Mouse (Mus musculus): Measurements from ENCODE around the gene Smndc1.

Gene Smndc1

GRCm38 (mm10) chr19:53383336-53383735 is 7.0 kb downstream of the Smndc1 start:
- DNase-seq (ENCODE audit: low spot score in 2 of 2) = no peak

- DNase-seq (ENCODE audit: low spot score in 2 of 2) = no peak
These were observed 12.0 kb downstream of the Smndc1 start for GRCm38 (mm10) chr19:53378421-53378820.

GRCm38 (mm10) chr19:53377652-53378051 is 12.7 kb downstream of the Smndc1 start:
- no peak for DNase-seq (ENCODE audit: low spot score in 2 of 2)

- no peak for DNase-seq (ENCODE audit: low spot score in 2 of 2)
These were observed 14.6 kb downstream of the Smndc1 start for GRCm38 (mm10) chr19:53375816-53376215.

GRCm38 (mm10) chr19:53375299-53375698 is 15.1 kb downstream of the Smndc1 start:
- no peak for DNase-seq (ENCODE audit: low spot score in 2 of 2)

- DNase-seq (ENCODE audit: low spot score in 2 of 2) = no peak
These were observed 16.8 kb downstream of the Smndc1 start for GRCm38 (mm10) chr19:53373570-53373969.

GRCm38 (mm10) chr19:53371666-53372065 is 18.7 kb downstream of the Smndc1 start, which contains the start of gene Gm10197:
TSS of gene Gm10197 (minus strand) at chr19:53371766.
- no peak for DNase-seq (ENCODE audit: low spot score in 2 of 2)

- DNase-seq (ENCODE audit: low spot score in 2 of 2) = no peak
These were observed 20.1 kb downstream of the Smndc1 start for GRCm38 (mm10) chr19:53370233-53370632.

- DNase-seq (ENCODE audit: low spot score in 2 of 2) = peak; percentile 62 to 63
These were observed 20.8 kb downstream of the Smndc1 start for GRCm38 (mm10) chr19:53369469-53370043.

- DNase-seq (ENCODE audit: low spot score in 2 of 2) = no peak
These were observed 23.5 kb downstream of the Smndc1 start for GRCm38 (mm10) chr19:53366881-53367280.

- DNase-seq (ENCODE audit: low spot score in 2 of 2) = no peak
These were observed 24.2 kb downstream of the Smndc1 start for GRCm38 (mm10) chr19:53366057-53366775.

- peak; percentile 30 to 65 for DNase-seq (ENCODE audit: low spot score in 2 of 2)
These were observed 25.4 kb downstream of the Smndc1 start for GRCm38 (mm10) chr19:53364963-53365362.

- no peak for DNase-seq (ENCODE audit: low spot score in 2 of 2)
These were observed 25.8 kb downstream of the Smndc1 start for GRCm38 (mm10) chr19:53364551-53364950.

- no peak for DNase-seq (ENCODE audit: low spot score in 2 of 2)
These were observed 27.4 kb downstream of the Smndc1 start for GRCm38 (mm10) chr19:53362967-53363366.

GRCm38 (mm10) chr19:53360265-53360958 is 30.0 kb downstream of the Smndc1 start:
- DNase-seq (ENCODE audit: low spot score in 2 of 2) = no peak

GRCm38 (mm10) chr19:53359160-53360033 is 31.0 kb downstream of the Smndc1 start:
- DNase-seq (ENCODE audit: low spot score in 2 of 2) = no peak

GRCm38 (mm10) chr19:53355065-53355464 is 35.3 kb downstream of the Smndc1 start:
- DNase-seq (ENCODE audit: low spot score in 2 of 2) = no peak

GRCm38 (mm10) chr19:53354271-53355000 is 35.9 kb downstream of the Smndc1 start:
- DNase-seq (ENCODE audit: low spot score in 2 of 2) = no peak

GRCm38 (mm10) chr19:53353864-53354263 is 36.5 kb downstream of the Smndc1 start:
- no peak for DNase-seq (ENCODE audit: low spot score in 2 of 2)

- no peak for DNase-seq (ENCODE audit: low spot score in 2 of 2)
These were observed 44.6 kb downstream of the Smndc1 start for GRCm38 (mm10) chr19:53345766-53346165.

- DNase-seq (ENCODE audit: low spot score in 2 of 2) = no peak
These were observed 46.3 kb downstream of the Smndc1 start for GRCm38 (mm10) chr19:53344062-53344461.
